Mouse (Mus musculus) hindbrain, embryonic 10.5 days (tissue): ENCODE data around the gene Ccr8. TPM values are rescaled to one million over a fixed set of nuclear protein-coding genes. Genes with fewer than 3 reads are reported as not detected.

Experiments
- DNase-seq: peaks from one replicate; pipeline ENCODE4 v3.0.0-alpha.2; 2017; ENCODE audit warnings: low spot score
- H3K27ac ChIP-seq: fragments of 300-500 bp; sonication (generic); 2 replicates; pipeline ENCODE4 v1.5.1; 2016; ENCODE audit warnings: mild to moderate bottlenecking, moderate library complexity
- H3K27me3 ChIP-seq: fragments of 300-500 bp; sonication (generic); 2 replicates; pipeline ENCODE4 v1.6.1; 2016; ENCODE audit warnings: mild to moderate bottlenecking; ENCODE audit not compliant: poor library complexity, insufficient read depth, severe bottlenecking
- H3K36me3 ChIP-seq: fragments of 300-500 bp; sonication (generic); 2 replicates; pipeline ENCODE4 v1.6.1; 2016; ENCODE audit warnings: mild to moderate bottlenecking, moderate library complexity
- H3K4me1 ChIP-seq: fragments of 300-500 bp; sonication (generic); replicated peaks from 2 replicates; pipeline ENCODE4 v1.6.1; 2016; ENCODE audit warnings: mild to moderate bottlenecking
- H3K4me3 ChIP-seq: fragments of 300-500 bp; sonication (generic); 2 replicates; pipeline ENCODE4 v1.5.1; 2016; ENCODE audit warnings: mild to moderate bottlenecking, moderate library complexity
- H3K9me3 ChIP-seq: fragments of 300-500 bp; sonication (generic); 2 replicates; pipeline ENCODE4 v1.6.1; 2016; ENCODE audit warnings: mild to moderate bottlenecking, moderate library complexity
- WGBS: fragments of 180-500 bp; shearing (Covaris S2); methylation state at CpG from one replicate; pipeline ENCODE4 v1.1.7; 2016; 5-methylcytosine and 5-hydroxymethylcytosine counted together
- polyA plus RNA-seq: library from polyadenylated mRNA; unstranded; fragments of >200 nt; fragmentation: Nextera tagmentation; extraction: Ambion mirVana; gene quantifications from 2 replicates; pipeline ENCODE4 v1.2.1, GENCODE M21; 2016

Gene Ccr8
- polyA plus RNA-seq, 1 experiment from 2014 or later = not detected

GRCm38 (mm10) chr9:120074516-120074915, 17.4 kb upstream of the Ccr8 start:
- WGBS = 89% methylated on average over 7 of the region's 7 CpGs
- H3K27ac ChIP-seq = no peak overlapping the region
- H3K9me3 ChIP-seq = no peaks in the 10 kb centered on the region
- no peak for DNase-seq
- 0 out of 2 replicates have a peak, but pooled peaks cover 4% of the 10 kb centered on the region for H3K4me1 ChIP-seq
- H3K4me3 ChIP-seq = no peak overlapping the region
- H3K36me3 ChIP-seq = no peaks in the 10 kb centered on the region
- no peaks in the 10 kb centered on the region for H3K27me3 ChIP-seq

- 76% methylated on average over 3 of the region's 3 CpGs for WGBS
- Histone ChIP-seq H3K9me3 (0 out of 2 replicates have a peak, but pooled peaks cover 5% of the 10 kb centered on the region), H3K27ac (no peak overlapping the region), H3K27me3 (no peaks in the 10 kb centered on the region), H3K4me3 (no peak overlapping the region), H3K4me1 (peaks cover 10% of the 10 kb centered on the region), H3K36me3 (no peaks in the 10 kb centered on the region)
- no peak for DNase-seq
Observed at GRCm38 (mm10) chr9:120078241-120078640, 13.7 kb upstream of the Ccr8 start.

- no peaks in the 10 kb centered on the region for H3K27me3 ChIP-seq
- 0 out of 2 replicates have a peak, but pooled peaks cover 5% of the 10 kb centered on the region for H3K9me3 ChIP-seq
- H3K27ac ChIP-seq = no peak overlapping the region
- peaks cover 13% of the 10 kb centered on the region for H3K4me1 ChIP-seq
- DNase-seq = no peak
- H3K36me3 ChIP-seq = no peaks in the 10 kb centered on the region
- WGBS = 78% methylated on average over 7 of the region's 7 CpGs
- H3K4me3 ChIP-seq = no peak overlapping the region
Observed at GRCm38 (mm10) chr9:120079901-120080300, 12.0 kb upstream of the Ccr8 start.

GRCm38 (mm10) chr9:120080546-120081108, 11.3 kb upstream of the Ccr8 start:
- H3K36me3 ChIP-seq = no peaks in the 10 kb centered on the region
- 82% methylated on average over 8 of the region's 8 CpGs for WGBS
- no peak overlapping the region for H3K27ac ChIP-seq
- DNase-seq = no peak
- H3K4me3 ChIP-seq = no peak overlapping the region
- 0 out of 2 replicates have a peak, but pooled peaks cover 5% of the 10 kb centered on the region for H3K9me3 ChIP-seq
- H3K4me1 ChIP-seq = peaks cover 13% of the 10 kb centered on the region
- H3K27me3 ChIP-seq = no peaks in the 10 kb centered on the region

- H3K9me3 ChIP-seq = 0 out of 2 replicates have a peak, but pooled peaks cover 5% of the 10 kb centered on the region
- no peak for DNase-seq
- 75% methylated on average over 6 of the region's 6 CpGs for WGBS
Observed at GRCm38 (mm10) chr9:120081247-120081646, 10.7 kb upstream of the Ccr8 start.

GRCm38 (mm10) chr9:120081967-120082366, 9.9 kb upstream of the Ccr8 start:
- H3K4me1 ChIP-seq = peaks cover 13% of the 10 kb centered on the region
- no peak for DNase-seq
- no peak overlapping the region for H3K27ac ChIP-seq
- 0 out of 2 replicates have a peak, but pooled peaks cover 5% of the 10 kb centered on the region for H3K9me3 ChIP-seq
- H3K27me3 ChIP-seq = no peaks in the 10 kb centered on the region
- no peak overlapping the region for H3K4me3 ChIP-seq
- 84% methylated on average over 5 of the region's 5 CpGs for WGBS
- H3K36me3 ChIP-seq = no peaks in the 10 kb centered on the region

More at GRCm38 (mm10) chr9:120081247-120081646, 10.7 kb upstream of the Ccr8 start:
- Histone ChIP-seq H3K4me3 (no peak overlapping the region), H3K27ac (no peak overlapping the region), H3K4me1 (peaks cover 13% of the 10 kb centered on the region), H3K36me3 (no peaks in the 10 kb centered on the region), H3K27me3 (no peaks in the 10 kb centered on the region)

GRCm38 (mm10) chr9:120082691-120083090, 9.2 kb upstream of the Ccr8 start:
- H3K27ac ChIP-seq = no peak overlapping the region
- H3K9me3 ChIP-seq = 0 out of 2 replicates have a peak, but pooled peaks cover 5% of the 10 kb centered on the region
- peaks cover 13% of the 10 kb centered on the region for H3K4me1 ChIP-seq
- WGBS = 67% methylated on average over 4 of the region's 4 CpGs
- no peaks in the 10 kb centered on the region for H3K36me3 ChIP-seq
- no peaks in the 10 kb centered on the region for H3K27me3 ChIP-seq
- no peak overlapping the region for H3K4me3 ChIP-seq
- DNase-seq = no peak

- 80% methylated on average over 18 of the region's 18 CpGs for WGBS
- 0 out of 2 replicates have a peak, but pooled peaks cover 5% of the 10 kb centered on the region for H3K9me3 ChIP-seq
- 0 out of 2 replicates have a peak overlapping the region, but pooled peaks have one; percentile 30 for H3K27ac ChIP-seq
- H3K4me1 ChIP-seq = peaks cover 13% of the 10 kb centered on the region
- H3K36me3 ChIP-seq = no peaks in the 10 kb centered on the region
- H3K4me3 ChIP-seq = no peak overlapping the region
- DNase-seq = no peak
- no peaks in the 10 kb centered on the region for H3K27me3 ChIP-seq
Observed at GRCm38 (mm10) chr9:120083158-120083894, 8.6 kb upstream of the Ccr8 start.

- no peaks in the 10 kb centered on the region for H3K27me3 ChIP-seq
- 0 out of 2 replicates have a peak, but pooled peaks cover 5% of the 10 kb centered on the region for H3K9me3 ChIP-seq
- DNase-seq = no peak
- H3K4me3 ChIP-seq = no peak overlapping the region
- no peaks in the 10 kb centered on the region for H3K36me3 ChIP-seq
- no peak overlapping the region for H3K27ac ChIP-seq
- H3K4me1 ChIP-seq = peaks cover 13% of the 10 kb centered on the region
- 92% methylated on average over 9 of the region's 9 CpGs for WGBS
Observed at GRCm38 (mm10) chr9:120084406-120084805, 7.5 kb upstream of the Ccr8 start.

GRCm38 (mm10) chr9:120089125-120089524, 2.8 kb upstream of the Ccr8 start:
- no peaks in the 10 kb centered on the region for H3K27me3 ChIP-seq
- H3K27ac ChIP-seq = no peak overlapping the region
- H3K4me1 ChIP-seq = no peaks in the 10 kb centered on the region
- WGBS = 88% methylated on average over 7 of the region's 7 CpGs
- H3K36me3 ChIP-seq = no peaks in the 10 kb centered on the region
- DNase-seq = no peak
- no peaks in the 10 kb centered on the region for H3K9me3 ChIP-seq
- no peak overlapping the region for H3K4me3 ChIP-seq

- Histone ChIP-seq H3K4me1 (no peaks in the 10 kb centered on the region), H3K9me3 (no peaks in the 10 kb centered on the region), H3K36me3 (no peaks in the 10 kb centered on the region), H3K4me3 (no peak overlapping the region), H3K27me3 (no peaks in the 10 kb centered on the region), H3K27ac (no peak overlapping the region)
- 84% methylated on average over 10 of the region's 10 CpGs for WGBS
- DNase-seq = no peak
Observed at GRCm38 (mm10) chr9:120091086-120091485, 828 bp upstream of the Ccr8 start.

GRCm38 (mm10) chr9:120093701-120094100, 1.8 kb downstream of the Ccr8 start:
- no peak for DNase-seq
- Histone ChIP-seq H3K36me3 (no peaks in the 10 kb centered on the region), H3K27me3 (no peaks in the 10 kb centered on the region), H3K4me3 (no peak overlapping the region), H3K4me1 (no peaks in the 10 kb centered on the region), H3K9me3 (no peaks in the 10 kb centered on the region), H3K27ac (no peak overlapping the region)
- WGBS = 91% methylated on average over 13 of the region's 13 CpGs

- Histone ChIP-seq H3K27me3 (no peaks in the 10 kb centered on the region), H3K36me3 (no peaks in the 10 kb centered on the region), H3K4me1 (no peaks in the 10 kb centered on the region), H3K27ac (no peak overlapping the region), H3K4me3 (no peak overlapping the region), H3K9me3 (no peaks in the 10 kb centered on the region)
- DNase-seq = no peak
- WGBS = 83% methylated on average over 7 of the region's 7 CpGs
Observed at GRCm38 (mm10) chr9:120095886-120096285, 4.0 kb downstream of the Ccr8 start.
